Mouse (Mus musculus) stomach, embryonic 14.5 days (tissue): ENCODE results near the gene Abhd2. TPM values are rescaled to one million over a fixed set of nuclear protein-coding genes. Genes with fewer than 3 reads are reported as not detected.
A peak's percentile ranks its signal among the peaks of the same experiment; 100 is the strongest.

Experiments used
- ATAC-seq: fragments of 200-750 bp; cut with Nextera tagmentation; 2 replicates; pipeline ENCODE4 v1.8.0; 2017; ENCODE audit warnings: low read depth, moderate TSS enrichment; ENCODE audit not compliant: insufficient number of reproducible peaks, insufficient read depth, low FRiP score
- H3K27ac ChIP-seq: fragments of 300-500 bp; sonication (generic); 2 replicates; pipeline ENCODE4 v1.5.1; 2014; ENCODE audit warnings: mild to moderate bottlenecking, low read length, moderate library complexity, mixed read lengths
- H3K27me3 ChIP-seq: fragments of 300-500 bp; sonication (generic); 2 replicates; pipeline ENCODE4 v1.6.1; 2014; ENCODE audit warnings: low read length, control low read depth, mixed read lengths; ENCODE audit not compliant: control insufficient read depth, insufficient read depth
- H3K36me3 ChIP-seq: fragments of 300-500 bp; sonication (generic); 2 replicates; pipeline ENCODE4 v1.6.1; 2014; ENCODE audit warnings: mild to moderate bottlenecking, control low read depth, low read length, moderate library complexity, mixed read lengths; ENCODE audit not compliant: control insufficient read depth, insufficient read depth
- H3K4me1 ChIP-seq: fragments of 300-500 bp; sonication (generic); 2 replicates; pipeline ENCODE4 v1.6.1; 2014; ENCODE audit warnings: low read length, control low read depth, mixed read lengths; ENCODE audit not compliant: control insufficient read depth, insufficient read depth
- H3K4me2 ChIP-seq: fragments of 300-500 bp; sonication (generic); replicated peaks from 2 replicates; pipeline ENCODE4 v1.6.1; 2014; ENCODE audit warnings: low read depth, low read length, control low read depth
- H3K4me3 ChIP-seq: fragments of 300-500 bp; sonication (generic); 2 replicates; pipeline ENCODE4 v1.5.1; 2014; ENCODE audit warnings: low read depth, low read length, control low read depth
- H3K9ac ChIP-seq: fragments of 300-500 bp; sonication (generic); replicated peaks from 2 replicates; pipeline ENCODE4 v1.6.1; 2014; ENCODE audit warnings: low read depth, mild to moderate bottlenecking, control low read depth, low read length, moderate library complexity, mixed read lengths
- H3K9me3 ChIP-seq: fragments of 300-500 bp; sonication (generic); 2 replicates; pipeline ENCODE4 v1.6.1; 2016; ENCODE audit warnings: low read depth, low read length, control low read depth; ENCODE audit not compliant: control insufficient read depth
- WGBS: fragments of 180-500 bp; shearing (Covaris S2); extraction: QIAGEN DNeasy Blood & Tissue Kit; methylation state at CpG from one replicate; pipeline ENCODE4 v1.1.7; 2014; 5-methylcytosine and 5-hydroxymethylcytosine counted together
- polyA plus RNA-seq: library from polyadenylated mRNA; unstranded; fragments of >200 nt; fragmentation: Nextera tagmentation; extraction: Ambion mirVana; gene quantifications from 2 replicates; pipeline ENCODE4 v1.2.1, GENCODE M21; 2014

The Abhd2 gene
- polyA plus RNA-seq, 1 experiment from 2014 or later, result 15.0 TPM

- Histone ChIP-seq H3K4me2 (no peak overlapping the region), H3K27me3 (no peaks in the 10 kb centered on the region), H3K36me3 (no peaks in the 10 kb centered on the region), H3K9me3 (no peaks in the 10 kb centered on the region), H3K4me3 (no peak overlapping the region), H3K27ac (no peak overlapping the region), H3K9ac (no peak overlapping the region), H3K4me1 (no peaks in the 10 kb centered on the region)
- WGBS, result 58% methylated on average over 10 of the region's 10 CpGs
- ATAC-seq, result no peak
Observed at GRCm38 (mm10) chr7:79241931-79242625, 30.9 kb upstream of the Abhd2 start.

- Histone ChIP-seq H3K27ac (no peak overlapping the region), H3K9ac (no peak overlapping the region), H3K27me3 (no peaks in the 10 kb centered on the region), H3K36me3 (no peaks in the 10 kb centered on the region), H3K4me1 (no peaks in the 10 kb centered on the region), H3K9me3 (no peaks in the 10 kb centered on the region), H3K4me2 (no peak overlapping the region), H3K4me3 (no peak overlapping the region)
- WGBS, result 75% methylated on average over 4 of the region's 4 CpGs
- no peak for ATAC-seq
Observed at GRCm38 (mm10) chr7:79243236-79243635, 29.8 kb upstream of the Abhd2 start.

DNA sequence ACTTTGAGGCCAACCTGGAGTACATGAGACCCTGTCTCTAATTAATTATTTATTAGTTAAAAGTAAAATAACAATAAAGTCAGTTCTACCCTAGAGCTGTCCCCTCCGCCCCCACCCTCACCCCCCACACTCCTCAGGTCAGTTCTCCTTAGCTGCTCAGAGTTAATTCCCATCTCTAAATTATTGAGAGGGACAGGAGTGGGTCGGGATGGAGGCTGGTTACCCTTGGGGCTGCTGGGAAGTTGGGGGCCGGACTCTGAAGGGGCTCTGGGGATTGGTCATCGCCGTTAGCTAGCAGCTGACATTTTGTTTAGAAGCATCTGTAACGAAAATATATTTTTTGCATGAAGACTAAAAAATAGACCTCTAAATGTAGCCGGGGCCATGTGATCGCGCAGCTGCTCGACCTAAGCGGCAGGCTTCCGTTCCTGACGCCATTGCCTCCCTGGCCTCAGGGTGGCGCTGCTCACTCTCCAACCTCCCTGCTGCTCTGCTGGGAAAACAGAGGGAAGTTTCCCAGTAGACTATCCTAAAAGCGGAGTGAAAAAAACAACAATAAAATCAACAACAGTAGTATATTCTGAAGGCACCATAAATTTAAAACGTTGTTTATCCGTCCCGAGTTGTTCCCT is 26.8 kb upstream of the Abhd2 start:
- ATAC-seq, result peak; percentile 71
- H3K4me3 ChIP-seq, result no peak overlapping the region
- no peaks in the 10 kb centered on the region for H3K36me3 ChIP-seq
- no peak overlapping the region; the same call in 1 of the 2 replicates for H3K9ac ChIP-seq
- 14% methylated on average over 18 of the region's 18 CpGs for WGBS
- peak overlapping the region; percentile 30 for H3K4me2 ChIP-seq
- no peak overlapping the region for H3K27ac ChIP-seq
- no peaks in the 10 kb centered on the region for H3K9me3 ChIP-seq
- H3K27me3 ChIP-seq, result no peaks in the 10 kb centered on the region
- no peaks in the 10 kb centered on the region for H3K4me1 ChIP-seq

DNA sequence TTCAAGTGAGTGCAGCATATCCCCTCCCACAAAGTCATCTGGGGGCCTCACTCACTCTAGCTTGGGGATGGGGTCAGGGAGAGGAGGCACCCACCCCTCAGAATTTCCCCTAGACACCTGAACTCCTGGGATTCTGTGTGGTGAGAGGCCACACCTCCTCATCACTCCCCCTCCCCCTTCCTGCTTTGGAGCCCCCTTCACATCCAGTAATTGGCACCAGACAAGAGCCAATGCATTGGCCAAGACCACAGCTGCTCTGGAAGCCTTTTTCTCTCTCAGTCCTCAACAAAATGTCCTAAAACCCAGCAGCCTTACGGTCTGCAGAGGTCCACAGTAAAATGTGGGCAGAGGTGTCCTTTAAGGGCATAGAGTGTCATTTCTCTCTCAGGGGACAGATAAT is 25.6 kb upstream of the Abhd2 start:
- no peak for ATAC-seq
- 80% methylated on average over 1 of the region's 1 CpGs for WGBS
- Histone ChIP-seq H3K36me3 (no peaks in the 10 kb centered on the region), H3K9ac (no peak overlapping the region), H3K4me2 (no peak overlapping the region), H3K27me3 (no peaks in the 10 kb centered on the region), H3K4me1 (no peaks in the 10 kb centered on the region), H3K27ac (no peak overlapping the region), H3K4me3 (no peak overlapping the region), H3K9me3 (no peaks in the 10 kb centered on the region)

- 64% methylated on average over 7 of the region's 7 CpGs for WGBS
- H3K9ac ChIP-seq, result no peak overlapping the region
- no peaks in the 10 kb centered on the region for H3K9me3 ChIP-seq
- no peaks in the 10 kb centered on the region for H3K36me3 ChIP-seq
- no peak for ATAC-seq
- H3K27me3 ChIP-seq, result no peaks in the 10 kb centered on the region
- H3K4me2 ChIP-seq, result no peak overlapping the region
- no peaks in the 10 kb centered on the region for H3K4me1 ChIP-seq
- no peak overlapping the region for H3K4me3 ChIP-seq
- H3K27ac ChIP-seq, result no peak overlapping the region
Observed at GRCm38 (mm10) chr7:79247881-79248389, 25.1 kb upstream of the Abhd2 start.

- H3K27me3 ChIP-seq, result no peaks in the 10 kb centered on the region
- H3K9ac ChIP-seq, result no peak overlapping the region
- 84% methylated on average over 2 of the region's 2 CpGs for WGBS
- no peaks in the 10 kb centered on the region for H3K36me3 ChIP-seq
- no peaks in the 10 kb centered on the region for H3K9me3 ChIP-seq
- ATAC-seq, result no peak
- no peaks in the 10 kb centered on the region for H3K4me1 ChIP-seq
- no peak overlapping the region for H3K4me2 ChIP-seq
- H3K27ac ChIP-seq, result no peak overlapping the region
- no peak overlapping the region for H3K4me3 ChIP-seq
Observed at GRCm38 (mm10) chr7:79249581-79249980, 23.4 kb upstream of the Abhd2 start.

DNA sequence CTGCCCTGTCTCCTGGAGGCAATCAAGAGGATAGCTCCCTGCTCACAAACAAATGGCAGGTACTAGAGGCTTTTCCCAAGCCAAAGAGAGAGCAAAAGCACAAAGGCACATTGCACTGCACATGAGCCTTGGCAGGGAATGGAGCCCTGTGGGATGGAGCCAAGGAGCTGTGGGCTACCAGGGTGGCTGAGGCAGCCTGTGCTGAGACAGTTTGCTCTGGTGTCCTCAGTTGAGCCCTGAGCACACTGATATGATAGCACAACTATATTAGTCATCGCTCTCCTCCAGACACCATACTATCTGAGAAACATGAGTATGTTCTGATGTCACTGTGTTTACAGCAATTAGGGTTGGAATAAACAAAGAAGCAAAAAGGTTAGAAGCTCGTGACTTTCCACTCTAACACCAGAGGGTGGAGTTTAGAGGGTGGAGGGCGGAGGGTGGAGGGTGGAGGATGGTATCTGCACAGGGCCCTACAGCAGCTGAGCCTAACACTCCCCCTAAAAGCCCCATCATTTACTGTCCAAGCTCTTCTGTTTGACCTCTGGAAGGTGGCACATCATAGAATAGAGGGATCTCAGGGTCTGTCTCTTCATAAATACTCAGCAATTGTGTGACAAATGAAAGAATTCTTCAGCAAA is 18.6 kb upstream of the Abhd2 start:
- no peak overlapping the region for H3K4me2 ChIP-seq
- no peak overlapping the region for H3K27ac ChIP-seq
- no peak overlapping the region for H3K4me3 ChIP-seq
- no peak for ATAC-seq
- no peaks in the 10 kb centered on the region for H3K36me3 ChIP-seq
- WGBS, result 60% methylated on average over 3 of the region's 3 CpGs
- H3K4me1 ChIP-seq, result no peaks in the 10 kb centered on the region
- no peaks in the 10 kb centered on the region for H3K27me3 ChIP-seq
- H3K9me3 ChIP-seq, result no peaks in the 10 kb centered on the region
- no peak overlapping the region for H3K9ac ChIP-seq

- ATAC-seq, result no peak
- WGBS, result 87% methylated on average over 7 of the region's 7 CpGs
Observed at GRCm38 (mm10) chr7:79255350-79255749, 17.6 kb upstream of the Abhd2 start.

More at GRCm38 (mm10) chr7:79255350-79255749, 17.6 kb upstream of the Abhd2 start:
- H3K4me1 ChIP-seq, result no peaks in the 10 kb centered on the region
- no peak overlapping the region for H3K9ac ChIP-seq
- H3K4me3 ChIP-seq, result no peak overlapping the region
- H3K27ac ChIP-seq, result no peak overlapping the region
- H3K36me3 ChIP-seq, result no peaks in the 10 kb centered on the region
- H3K4me2 ChIP-seq, result no peak overlapping the region
- no peaks in the 10 kb centered on the region for H3K27me3 ChIP-seq
- H3K9me3 ChIP-seq, result no peaks in the 10 kb centered on the region
